Mouse (Mus musculus) heart, embryonic 16.5 days (tissue): Measurements from ENCODE around the gene Gm20441. TPM values are rescaled to one million over a fixed set of nuclear protein-coding genes. Genes with fewer than 3 reads are reported as not detected.

ENCODE experiments used
- ATAC-seq: fragments of 200-750 bp; cut with Nextera tagmentation; replicated peaks from 2 replicates; pipeline ENCODE4 v1.8.0; 2017; ENCODE audit warnings: moderate number of reproducible peaks; ENCODE audit not compliant: insufficient read depth, low FRiP score; ENCODE audit errors: extremely low read depth
- H3K27ac ChIP-seq: fragments of 300-500 bp; sonication (generic); 2 replicates; pipeline ENCODE4 v1.5.1; 2014; ENCODE audit warnings: mild to moderate bottlenecking, low read length, control low read depth, moderate library complexity
- H3K27me3 ChIP-seq: fragments of 300-500 bp; sonication (generic); 2 replicates; pipeline ENCODE4 v1.6.1; 2014; ENCODE audit warnings: low read length, mixed read lengths; ENCODE audit not compliant: control insufficient read depth, insufficient read depth
- H3K36me3 ChIP-seq: fragments of 300-500 bp; sonication (generic); 2 replicates; pipeline ENCODE4 v1.6.1; 2014; ENCODE audit not compliant: control insufficient read depth, insufficient read depth
- H3K4me1 ChIP-seq: fragments of 300-500 bp; sonication (generic); 2 replicates; pipeline ENCODE4 v1.6.1; 2014; ENCODE audit warnings: low read length, mixed read lengths; ENCODE audit not compliant: control insufficient read depth, insufficient read depth
- H3K4me2 ChIP-seq: fragments of 300-500 bp; sonication (generic); 2 replicates; pipeline ENCODE4 v1.6.1; 2014; ENCODE audit warnings: low read depth, mild to moderate bottlenecking, control low read depth, low read length
- H3K4me3 ChIP-seq: fragments of 300-500 bp; sonication (generic); 2 replicates; pipeline ENCODE4 v1.5.1; 2014; ENCODE audit warnings: mild to moderate bottlenecking, control low read depth, low read length
- H3K9ac ChIP-seq: fragments of 300-500 bp; sonication (generic); 2 replicates; pipeline ENCODE4 v1.6.1; 2014; ENCODE audit warnings: low read length, control low read depth
- H3K9me3 ChIP-seq: fragments of 300-500 bp; sonication (generic); replicated peaks from 2 replicates; pipeline ENCODE4 v1.6.1; 2016; ENCODE audit warnings: low read length; ENCODE audit not compliant: control insufficient read depth
- WGBS: fragments of 180-500 bp; shearing (Covaris S2); extraction: QIAGEN DNeasy Blood & Tissue Kit; methylation state at CpG from one replicate; pipeline ENCODE4 v1.1.7; 2014; 5-methylcytosine and 5-hydroxymethylcytosine counted together
- polyA plus RNA-seq: library from polyadenylated mRNA; unstranded; fragments of >200 nt; fragmentation: Nextera tagmentation; extraction: Ambion mirVana; gene quantifications from 2 replicates; pipeline ENCODE4 v1.2.1, GENCODE M21; 2015

Gene Gm20441
- not detected in 2 replicates for polyA plus RNA-seq

GRCm38 (mm10) chr10:75780769-75781578, at the start of gene Gm20441, which contains the start of gene Gstt3:
Gene Gm20441, minus strand, starts transcription at chr10:75780954.
Gene Gstt3, minus strand, starts transcription at chr10:75781414.
- Histone ChIP-seq H3K4me2 (peak within 1 kb of the TSS; percentile 88), H3K27me3 (no peaks in the 10 kb centered on the region; the same call in 1 of the 2 replicates), H3K9ac (peak within 1 kb of the TSS; percentile 65), H3K27ac (peak within 1 kb of the TSS; percentile 15; the same call in 1 of the 2 replicates), H3K4me3 (peak within 1 kb of the TSS; percentile 58), H3K36me3 (no peaks in the 10 kb centered on the region), H3K9me3 (no peaks in the 10 kb centered on the region; the same call in 1 of the 2 replicates), H3K4me1 (peaks cover 7% of the 10 kb centered on the region)
- WGBS: 1% methylated on average over 28 of the region's 28 CpGs
- peak; percentile 67 for ATAC-seq

DNA sequence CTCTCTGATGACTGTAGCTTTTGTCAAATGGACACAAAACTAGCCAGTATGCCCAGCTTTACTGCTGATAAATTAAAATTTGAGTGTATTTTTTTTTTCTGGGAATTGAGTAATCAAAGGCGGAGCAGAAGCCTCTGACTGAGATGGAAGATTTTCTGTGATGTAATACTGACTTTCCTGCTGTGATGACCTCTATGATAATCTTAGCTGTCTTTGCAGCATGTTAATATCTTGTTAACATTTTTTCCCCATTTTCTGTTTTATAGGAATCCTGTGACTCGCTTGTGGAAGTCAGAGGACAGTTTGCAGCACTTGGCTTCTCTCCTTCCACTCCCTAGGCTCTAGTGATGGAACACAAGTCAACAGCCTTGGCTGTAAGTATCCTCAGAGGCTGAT, 49.5 kb upstream of the Gm20441 start:
- H3K4me1 ChIP-seq: peaks cover 18% of the 10 kb centered on the region
- no peak overlapping the region for H3K27ac ChIP-seq
- no peak for ATAC-seq
- H3K4me3 ChIP-seq: no peak overlapping the region
- WGBS: 84% methylated on average over 2 of the region's 2 CpGs
- no peaks in the 10 kb centered on the region for H3K27me3 ChIP-seq
- H3K9ac ChIP-seq: no peak overlapping the region
- no peak overlapping the region for H3K4me2 ChIP-seq
- H3K9me3 ChIP-seq: no peaks in the 10 kb centered on the region
- H3K36me3 ChIP-seq: no peaks in the 10 kb centered on the region

DNA sequence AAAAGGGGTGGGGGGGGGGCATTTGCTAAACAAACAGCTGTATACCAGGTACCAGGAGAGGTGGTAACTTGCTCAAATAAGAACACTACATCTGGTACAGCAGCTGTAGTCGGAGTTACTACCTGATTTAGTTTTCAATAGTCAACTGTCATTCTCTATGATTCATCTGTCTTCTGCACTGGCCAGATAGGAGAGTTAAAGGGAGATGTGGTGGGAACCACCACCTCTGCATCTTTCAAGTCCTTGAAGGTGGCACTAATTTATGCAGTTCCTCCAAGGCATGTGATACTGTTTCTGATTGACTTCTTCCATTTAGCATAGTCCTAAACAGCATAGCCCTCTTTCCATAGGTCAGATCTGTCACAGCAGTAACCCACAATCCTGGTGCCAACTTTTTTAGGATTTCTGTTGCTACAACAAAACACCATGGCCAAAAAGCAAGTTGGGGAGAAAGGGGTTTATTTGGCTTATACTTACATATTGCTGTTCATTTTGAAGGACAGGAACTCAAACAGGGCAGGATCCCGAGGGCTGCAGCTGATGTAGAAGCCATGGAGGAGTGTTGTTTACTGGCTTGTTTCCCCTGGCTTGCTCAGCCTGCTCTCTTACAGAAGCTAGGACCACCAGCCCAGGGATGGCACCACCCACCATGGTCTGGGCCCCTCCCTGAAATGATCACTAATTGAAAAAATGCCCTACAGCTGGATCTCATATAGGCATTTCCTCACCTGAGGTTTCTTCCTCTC, 48.9 kb upstream of the Gm20441 start:
- no peak overlapping the region for H3K4me2 ChIP-seq
- no peak overlapping the region for H3K27ac ChIP-seq
- H3K4me3 ChIP-seq: no peak overlapping the region
- H3K4me1 ChIP-seq: peaks cover 13% of the 10 kb centered on the region
- H3K27me3 ChIP-seq: no peaks in the 10 kb centered on the region
- 64% methylated on average over 2 of the region's 2 CpGs for whole genome bisulfite sequencing
- H3K9me3 ChIP-seq: no peaks in the 10 kb centered on the region
- H3K9ac ChIP-seq: no peak overlapping the region
- no peaks in the 10 kb centered on the region for H3K36me3 ChIP-seq
- no peak for ATAC-seq

GRCm38 (mm10) chr10:75828500-75828931, 47.8 kb upstream of the Gm20441 start:
- Histone ChIP-seq H3K4me3 (no peak overlapping the region), H3K27ac (no peak overlapping the region), H3K4me1 (peaks cover 11% of the 10 kb centered on the region), H3K4me2 (no peak overlapping the region), H3K9ac (no peak overlapping the region), H3K9me3 (no peaks in the 10 kb centered on the region), H3K27me3 (no peaks in the 10 kb centered on the region), H3K36me3 (no peaks in the 10 kb centered on the region)
- no peak for ATAC-seq

GRCm38 (mm10) chr10:75827668-75828360, 47.1 kb upstream of the Gm20441 start:
- Histone ChIP-seq H3K4me3 (no peak overlapping the region), H3K4me1 (peaks cover 11% of the 10 kb centered on the region), H3K36me3 (no peaks in the 10 kb centered on the region), H3K4me2 (no peak overlapping the region), H3K9ac (no peak overlapping the region), H3K27ac (no peak overlapping the region), H3K9me3 (peaks cover 4% of the 10 kb centered on the region; the same call in 1 of the 2 replicates), H3K27me3 (no peaks in the 10 kb centered on the region)
- WGBS: 73% methylated on average over 4 of the region's 4 CpGs
- ATAC-seq: 0 out of 2 replicates have a peak, but pooled peaks have one; percentile 32

DNA sequence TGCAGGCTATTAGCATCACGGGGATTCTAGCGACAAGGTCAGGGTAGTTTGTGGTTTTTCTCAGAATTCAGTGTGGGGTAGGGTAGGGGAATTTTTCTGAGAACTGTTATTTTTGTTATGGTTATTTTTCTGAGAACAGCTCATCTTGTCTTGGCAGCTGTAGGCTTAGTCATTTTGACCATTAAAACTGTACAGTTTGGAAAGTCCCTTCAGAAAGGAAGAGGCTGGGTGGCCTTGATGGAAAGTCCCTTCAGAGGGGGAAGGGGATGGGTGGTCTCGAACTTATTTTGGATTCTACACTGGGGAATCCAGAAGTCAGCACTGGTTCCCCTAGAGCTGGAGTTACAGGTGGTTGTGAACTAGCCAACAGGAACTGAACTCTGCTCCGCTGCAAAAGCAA, 43.8 kb upstream of the Gm20441 start:
- Histone ChIP-seq H3K27ac (no peak overlapping the region), H3K36me3 (no peaks in the 10 kb centered on the region), H3K4me1 (peaks cover 11% of the 10 kb centered on the region), H3K9ac (no peak overlapping the region), H3K27me3 (no peaks in the 10 kb centered on the region), H3K4me3 (no peak overlapping the region), H3K4me2 (no peak overlapping the region), H3K9me3 (peaks cover 4% of the 10 kb centered on the region; the same call in 1 of the 2 replicates)
- 84% methylated on average over 4 of the region's 4 CpGs for WGBS
- no peak for ATAC-seq

DNA sequence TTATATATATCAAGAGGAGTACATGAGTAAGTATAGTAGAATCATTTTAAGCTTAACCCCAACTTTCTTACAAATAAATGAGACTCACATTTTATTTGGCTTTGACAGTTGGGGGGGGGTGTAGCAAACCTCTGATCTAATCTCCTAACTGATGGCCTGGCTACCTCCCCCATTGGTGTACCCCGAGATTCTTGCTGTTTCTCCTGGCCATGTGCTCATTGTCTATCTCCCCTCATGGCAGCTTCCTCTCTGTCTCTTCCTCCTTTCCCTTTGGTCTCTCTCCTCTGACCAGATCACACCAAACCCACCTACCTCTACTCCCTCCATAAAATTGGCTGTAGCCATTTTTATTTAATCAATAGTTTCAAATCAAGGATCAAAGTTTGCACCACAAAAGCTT, 43.0 kb upstream of the Gm20441 start:
- Histone ChIP-seq H3K36me3 (no peaks in the 10 kb centered on the region), H3K27ac (no peak overlapping the region), H3K9ac (no peak overlapping the region), H3K4me3 (no peak overlapping the region), H3K4me1 (peaks cover 11% of the 10 kb centered on the region), H3K4me2 (no peak overlapping the region), H3K9me3 (peaks cover 4% of the 10 kb centered on the region; the same call in 1 of the 2 replicates), H3K27me3 (no peaks in the 10 kb centered on the region)
- WGBS: 76% methylated on average over 1 of the region's 1 CpGs
- ATAC-seq: no peak

DNA sequence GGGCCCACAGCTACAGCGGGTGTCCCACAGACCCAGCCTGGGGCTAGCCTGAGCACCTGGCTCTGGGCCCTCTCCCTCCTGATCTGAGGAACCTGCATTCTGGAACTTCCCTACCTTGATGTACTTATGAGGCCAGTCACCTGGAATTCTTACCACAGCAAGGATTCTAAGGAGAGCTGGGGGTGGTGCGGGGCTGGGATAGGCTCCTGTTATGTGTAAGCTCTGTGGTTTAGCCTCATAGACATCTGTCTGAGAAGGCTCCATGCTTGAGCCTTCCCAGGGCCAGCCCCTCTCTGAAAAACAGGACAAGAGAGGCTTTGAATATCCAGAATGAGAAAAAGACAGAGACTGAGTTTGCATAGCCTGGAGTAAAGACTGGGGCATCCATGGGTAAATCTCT, 41.7 kb upstream of the Gm20441 start, which contains the start of gene Gstt4:
Gstt4 (minus strand) TSS at position 101 of the 400 bp plus-strand sequence.
- WGBS: 92% methylated on average over 2 of the region's 2 CpGs
- H3K27ac ChIP-seq: no peak within 1 kb of the TSS
- H3K9me3 ChIP-seq: peaks cover 4% of the 10 kb centered on the region; the same call in 1 of the 2 replicates
- no peak for ATAC-seq
- H3K36me3 ChIP-seq: no peaks in the 10 kb centered on the region
- no peak within 1 kb of the TSS for H3K4me2 ChIP-seq
- no peaks in the 10 kb centered on the region for H3K27me3 ChIP-seq
- H3K4me3 ChIP-seq: no peak within 1 kb of the TSS
- no peak within 1 kb of the TSS for H3K9ac ChIP-seq
- H3K4me1 ChIP-seq: peaks cover 2% of the 10 kb centered on the region
